Mouse (Mus musculus): ENCODE measurements around the gene Lrrc8a.

The Lrrc8a gene

DNA sequence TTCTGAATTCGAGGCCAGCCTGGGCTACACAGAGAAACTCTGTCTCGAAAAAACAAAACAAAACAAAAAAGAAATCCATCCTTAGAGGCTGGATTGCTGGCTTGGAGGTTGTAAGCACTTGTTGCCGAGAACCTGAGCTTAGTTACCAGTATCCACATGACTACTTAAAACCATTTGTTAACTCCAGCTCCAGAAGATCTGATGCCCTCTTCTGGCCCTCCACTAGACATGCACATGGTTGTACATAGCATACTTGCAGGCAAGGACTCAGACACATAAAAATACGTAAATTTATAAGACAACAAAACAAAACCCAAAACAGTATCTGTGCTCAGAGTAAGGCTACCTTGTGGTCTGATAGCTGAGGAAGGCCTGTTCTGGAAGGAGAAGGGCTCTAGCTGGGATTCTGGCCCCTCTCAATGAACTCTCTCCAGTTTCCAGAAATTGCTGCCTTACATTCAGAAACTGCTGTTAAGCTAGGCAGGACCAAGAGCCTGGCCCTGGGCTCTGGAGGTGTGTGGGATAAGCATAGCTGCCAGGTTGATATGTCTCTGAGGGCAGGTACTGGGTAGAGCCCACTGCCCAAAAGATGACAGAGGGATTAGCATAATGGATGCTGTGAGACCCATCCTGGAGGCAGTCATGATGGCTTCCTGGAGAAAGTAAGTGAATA, 23.7 kb downstream of the Lrrc8a start:
- in situ Hi-C loops (cut with MboI, MseI) = no loop called here

- in situ Hi-C loops (cut with MboI, MseI) = no loop called here
Measured at GRCm38 (mm10) chr2:30261921-30262839, 24.7 kb downstream of the Lrrc8a start.

GRCm38 (mm10) chr2:30262840-30263441, 25.4 kb downstream of the Lrrc8a start:
- in situ Hi-C loops (cut with MboI, MseI) = no loop called here

DNA sequence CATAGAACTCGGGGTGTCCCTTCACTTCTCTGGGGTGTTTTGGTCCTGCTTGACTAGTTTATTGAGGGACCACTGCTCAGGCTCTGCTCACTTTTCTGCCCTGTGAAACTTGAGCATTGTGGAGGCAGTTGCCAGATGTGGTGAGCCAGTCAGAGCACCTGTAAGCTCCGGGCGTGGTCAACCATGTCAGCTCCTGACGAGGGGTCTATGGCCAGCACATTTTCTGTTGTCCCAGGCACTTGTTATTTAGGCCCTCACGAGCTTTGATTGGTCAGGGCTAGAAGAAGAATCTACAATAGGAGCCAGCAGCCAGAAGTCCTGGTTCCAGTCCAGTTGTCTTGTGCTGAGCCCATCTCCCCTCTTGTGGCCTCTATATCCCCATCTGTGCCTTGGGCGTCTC, 26.3 kb downstream of the Lrrc8a start:
- in situ Hi-C loops (cut with MboI, MseI) = no loop called here

DNA sequence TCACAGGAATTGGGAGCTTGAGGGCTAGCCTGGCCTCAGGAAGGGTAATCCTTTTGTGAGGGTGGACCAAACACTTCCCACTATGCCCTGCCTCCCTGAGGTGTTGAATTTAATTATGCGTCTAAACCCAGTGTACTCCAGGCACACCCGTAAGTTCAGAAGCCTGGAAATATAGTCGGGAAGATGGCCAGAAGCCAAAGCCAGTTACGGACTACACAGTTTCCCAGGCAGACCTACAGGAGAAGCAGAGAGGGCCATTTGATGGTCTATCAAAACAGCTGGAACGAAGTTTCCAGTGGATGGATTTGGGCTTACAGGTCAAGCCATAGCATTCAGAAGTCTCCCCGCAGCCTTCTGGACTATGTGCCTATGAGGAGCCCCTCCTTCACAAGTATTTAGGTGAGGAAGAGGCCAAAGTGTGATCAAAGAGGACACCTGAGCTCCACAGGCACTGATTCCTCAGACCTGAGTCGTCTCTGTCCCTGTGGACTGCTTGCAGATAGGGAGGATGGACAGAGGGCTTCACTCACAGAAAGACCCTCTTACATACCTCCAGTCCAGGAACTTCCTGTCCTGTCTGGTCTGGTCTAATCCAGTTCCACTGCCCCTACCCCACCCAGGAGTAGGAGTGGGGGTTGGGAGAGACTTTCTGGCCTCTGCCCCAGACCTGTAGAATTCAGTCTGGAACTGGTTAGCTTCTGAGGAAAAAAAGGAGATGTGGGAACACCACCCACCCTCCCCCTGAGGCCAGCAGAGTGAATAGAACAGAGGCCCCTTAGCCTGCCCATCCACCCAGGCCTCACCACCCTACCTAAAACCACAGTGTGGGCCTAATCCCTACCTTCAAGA, 27.4 kb downstream of the Lrrc8a start:
- in situ Hi-C loops (cut with MboI, MseI) = loop anchor here (5.0 kb wide), 1 partner anchor 88 kb away; the partner anchor contains the start of gene Spout1

DNA sequence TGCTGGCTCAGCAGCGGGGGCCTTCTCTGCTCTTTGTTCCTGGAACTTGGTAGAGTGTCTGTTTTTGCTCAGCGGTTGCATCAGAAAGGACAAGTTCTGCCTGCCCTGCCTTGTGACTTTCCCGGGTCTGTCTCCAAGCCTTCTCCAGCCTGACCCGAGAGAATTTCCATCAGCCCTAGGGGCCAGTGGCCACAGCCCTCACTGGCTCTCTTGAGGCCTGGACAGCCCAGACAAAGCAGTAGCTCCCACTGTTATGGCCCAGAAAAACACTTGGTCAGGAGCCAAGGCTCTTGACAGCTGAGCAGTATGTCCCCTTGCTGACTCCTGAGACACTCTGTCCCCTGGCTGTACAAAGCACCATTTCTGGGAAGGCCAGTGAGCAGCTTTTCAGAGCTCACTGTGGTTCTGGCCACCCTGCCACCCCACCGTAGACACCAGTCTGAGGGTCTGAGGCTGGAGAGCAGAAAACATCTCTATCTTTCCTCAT, 28.3 kb downstream of the Lrrc8a start, which contains the start of gene Phyhd1:
Gene Phyhd1 (plus strand): TSS at position 437 of the 487 bp plus-strand sequence.
- in situ Hi-C loops (cut with MboI, MseI) = loop anchor here (5.0 kb wide), 1 partner anchor 89 kb away; the partner anchor contains the start of gene Spout1

GRCm38 (mm10) chr2:30266392-30266941, 29.0 kb downstream of the Lrrc8a start:
- in situ Hi-C loops (cut with MboI, MseI) = loop anchor here (5.0 kb wide), 1 partner anchor 89 kb away; the partner anchor contains the start of gene Spout1

DNA sequence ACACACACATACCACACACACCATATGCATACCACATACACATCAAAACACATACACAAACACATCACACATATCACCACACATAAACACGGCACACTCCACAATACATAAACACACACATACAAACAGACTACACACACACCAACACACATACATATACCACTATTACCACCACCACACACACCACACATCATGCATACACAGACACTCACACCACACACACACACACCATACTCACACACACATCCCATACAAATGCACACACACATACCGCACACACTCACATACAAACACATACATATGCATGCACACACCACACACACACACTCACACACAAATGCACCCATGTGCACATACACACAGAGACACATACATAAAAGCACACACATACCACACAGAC, 30.0 kb downstream of the Lrrc8a start:
- in situ Hi-C loops (cut with MboI, MseI) = loop anchor here (5.0 kb wide), 1 partner anchor 90 kb away; the partner anchor contains the start of gene Spout1

DNA sequence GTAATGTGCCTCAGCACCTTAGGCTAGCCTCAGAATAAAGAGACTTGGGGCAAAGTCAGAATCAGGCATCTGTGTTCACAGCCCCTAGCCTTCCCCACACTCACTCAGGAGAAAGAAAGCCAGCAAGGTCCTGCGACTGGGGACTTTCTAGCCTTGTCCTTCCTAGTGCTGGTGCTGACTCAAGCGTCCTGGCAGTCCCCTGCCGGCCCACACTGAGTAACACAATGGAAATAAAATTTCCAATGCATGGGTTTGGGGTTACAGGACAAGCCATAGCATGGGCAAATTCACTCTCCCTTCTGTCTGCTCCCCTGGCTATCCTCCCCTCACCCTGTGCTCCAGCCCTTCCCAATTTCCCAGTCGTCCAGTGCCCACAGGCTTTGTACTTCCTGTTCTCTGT, 30.9 kb downstream of the Lrrc8a start:
- in situ Hi-C loops (cut with MboI, MseI) = loop anchor here (5.0 kb wide), 1 partner anchor 91 kb away; the partner anchor contains the start of gene Spout1

DNA sequence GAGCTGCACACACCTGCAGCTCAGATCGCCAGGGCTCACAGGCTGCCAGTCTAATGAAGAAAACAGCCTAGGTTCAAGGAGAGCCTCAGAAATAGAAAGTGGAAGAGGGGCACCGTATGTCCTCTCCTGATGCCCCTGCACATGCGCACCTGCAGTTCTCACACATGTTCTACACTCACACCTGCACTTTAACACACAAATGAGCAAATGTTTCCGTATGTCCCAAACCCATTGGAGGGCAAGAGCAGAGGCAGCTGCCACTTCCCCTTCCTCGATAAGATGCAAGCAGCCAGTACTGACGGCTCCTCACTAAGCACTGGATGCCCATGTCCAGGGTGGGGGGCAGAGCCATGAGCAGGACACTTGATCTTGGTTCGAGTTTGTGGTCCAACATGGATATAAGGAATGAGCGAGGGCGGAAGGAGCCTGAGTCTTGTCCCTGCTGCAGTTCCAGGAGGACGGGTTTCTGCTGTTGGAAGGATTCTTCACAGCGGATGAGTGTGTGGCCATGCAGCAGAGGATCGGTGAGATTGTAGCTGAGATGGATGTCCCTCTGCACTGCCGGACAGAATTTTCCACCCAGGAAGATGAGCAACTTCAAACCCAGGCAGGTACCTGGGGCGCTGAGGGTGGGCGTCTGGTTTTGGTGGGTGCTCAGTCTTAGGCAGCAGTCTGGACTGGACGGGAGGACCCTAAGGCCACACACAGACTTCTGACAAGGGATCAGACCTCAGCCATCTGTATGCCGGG, 31.9 kb downstream of the Lrrc8a start:
- in situ Hi-C loops (cut with MboI, MseI) = loop anchor here (5.0 kb wide), 1 partner anchor 92 kb away; the partner anchor contains the start of gene Spout1

GRCm38 (mm10) chr2:30270134-30270533, 32.6 kb downstream of the Lrrc8a start:
- in situ Hi-C loops (cut with MboI, MseI) = no loop called here

GRCm38 (mm10) chr2:30280743-30281142, 43.2 kb downstream of the Lrrc8a start, which contains the start of gene Gm28038:
TSS of gene Gm28038 (plus strand) at chr2:30281043.
- in situ Hi-C loops (cut with MboI, MseI) = no loop called here

GRCm38 (mm10) chr2:30281651-30282050, 44.1 kb downstream of the Lrrc8a start:
- in situ Hi-C loops (cut with MboI, MseI) = no loop called here

DNA sequence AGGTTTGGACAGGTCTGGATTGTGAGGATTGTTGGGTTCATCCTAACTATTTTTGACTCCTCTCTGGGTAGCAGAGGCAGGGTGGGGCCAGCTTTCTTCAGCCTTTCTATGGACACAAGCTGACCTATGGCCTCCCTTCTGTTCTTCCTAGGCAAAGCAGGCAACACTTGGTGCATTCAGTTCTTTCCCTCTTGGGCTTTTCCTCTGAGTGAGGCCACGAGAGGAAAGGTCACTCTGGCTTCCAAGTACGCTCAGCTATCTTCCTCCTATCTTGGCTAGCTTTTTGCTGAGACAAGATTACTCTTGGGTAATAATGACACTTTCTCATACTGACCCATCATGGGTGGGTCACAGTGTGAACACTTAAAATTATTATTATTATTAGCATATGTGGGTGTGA, 45.7 kb downstream of the Lrrc8a start:
- in situ Hi-C loops (cut with MboI, MseI) = no loop called here

GRCm38 (mm10) chr2:30285004-30285403, 47.5 kb downstream of the Lrrc8a start:
- in situ Hi-C loops (cut with MboI, MseI) = loop anchor here (5.0 kb wide), 1 partner anchor 53 kb away; no protein-coding TSS in a partner anchor

DNA sequence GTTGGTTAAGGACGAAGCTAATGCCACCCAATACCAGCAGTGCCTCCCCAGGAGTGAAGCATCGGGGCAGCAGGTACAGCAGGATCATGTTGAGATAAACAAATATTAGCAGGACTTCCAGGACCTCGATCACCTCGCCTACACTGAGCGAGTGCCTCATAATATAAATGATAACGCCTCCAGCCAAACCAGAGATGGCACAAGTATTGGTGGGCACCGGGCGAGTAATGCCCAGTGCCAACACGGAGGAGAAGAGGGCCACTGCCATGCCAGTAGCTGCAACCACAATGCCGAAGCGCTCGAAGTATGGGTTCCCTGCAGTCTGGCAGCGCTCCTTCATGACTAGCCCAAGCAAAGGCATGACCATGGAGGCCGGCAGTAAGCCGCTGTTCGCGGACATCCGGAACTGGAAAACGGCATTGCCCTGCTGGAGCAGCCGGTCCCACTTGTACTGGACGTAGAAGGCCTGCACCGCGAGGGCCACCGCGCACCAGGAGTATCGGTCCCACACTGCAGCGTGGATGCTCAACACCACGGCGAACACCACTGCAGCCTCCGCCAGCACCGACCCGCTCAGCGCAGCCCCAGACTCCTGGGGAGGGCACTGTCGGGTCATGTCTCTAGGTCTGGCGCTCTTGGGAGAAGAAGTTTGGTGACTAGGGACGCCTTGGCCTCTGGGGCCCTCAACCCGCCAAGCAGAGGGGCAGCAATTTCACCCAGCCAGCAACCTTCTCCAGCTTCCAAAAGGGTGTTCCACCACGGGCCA, 48.1 kb downstream of the Lrrc8a start:
- in situ Hi-C loops (cut with MboI, MseI) = loop anchor here (5.0 kb wide), 1 partner anchor 53 kb away; no protein-coding TSS in a partner anchor

GRCm38 (mm10) chr2:30286192-30287026, 48.9 kb downstream of the Lrrc8a start, which contains the start of the genes Dolk and Nup188:
TSS of gene Dolk (minus strand) at chr2:30286334.
TSS of gene Nup188 (plus strand) at chr2:30286397.
- in situ Hi-C loops (cut with MboI, MseI) = loop anchor here (5.0 kb wide), 1 partner anchor 54 kb away; no protein-coding TSS in a partner anchor

DNA sequence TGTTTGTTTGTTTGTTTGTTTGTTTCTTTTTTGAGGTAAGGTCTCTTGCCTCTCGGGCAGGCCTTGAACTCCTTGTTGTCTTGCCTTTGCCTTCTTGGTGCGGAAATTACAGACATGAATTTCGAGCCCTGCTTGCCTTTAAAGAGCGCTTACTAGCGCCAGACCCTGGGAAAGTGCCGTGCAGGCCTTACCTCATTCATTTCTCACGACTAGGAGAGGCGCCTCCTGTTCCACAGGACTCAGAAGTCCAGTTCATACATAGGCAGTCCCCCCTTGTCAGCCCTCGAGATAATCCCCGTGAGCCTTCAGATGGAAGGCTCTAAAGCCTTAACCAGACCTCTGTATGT, 49.5 kb downstream of the Lrrc8a start:
- in situ Hi-C loops (cut with MboI, MseI) = loop anchor here (5.0 kb wide), 1 partner anchor 55 kb away; no protein-coding TSS in a partner anchor
